Mouse (Mus musculus) skeletal muscle tissue, postnatal 0 days (tissue): ENCODE measurements around the gene Acp5. TPM values are rescaled to one million over a fixed set of nuclear protein-coding genes. Genes with fewer than 3 reads are reported as not detected.

Experiments used
- microRNA-seq, 2 experiments: library from miRNA; unstranded; fragments of <30 nt; microRNA quantifications; one replicate each; pipeline ENCODE4; 2016
- polyA plus RNA-seq: library from polyadenylated mRNA; unstranded; fragments of >200 nt; fragmentation: Nextera tagmentation; extraction: Ambion mirVana; gene quantifications from 2 replicates; pipeline ENCODE4 v1.2.1, GENCODE M21; 2015

Gene Acp5
- 1.6 and 22.5 TPM in 2 replicates for polyA plus RNA-seq

GRCm38 (mm10) chr9:22135644-22136390 is at the start of gene Acp5:
TSS of gene Acp5 (minus strand) at chr9:22135711.

DNA sequence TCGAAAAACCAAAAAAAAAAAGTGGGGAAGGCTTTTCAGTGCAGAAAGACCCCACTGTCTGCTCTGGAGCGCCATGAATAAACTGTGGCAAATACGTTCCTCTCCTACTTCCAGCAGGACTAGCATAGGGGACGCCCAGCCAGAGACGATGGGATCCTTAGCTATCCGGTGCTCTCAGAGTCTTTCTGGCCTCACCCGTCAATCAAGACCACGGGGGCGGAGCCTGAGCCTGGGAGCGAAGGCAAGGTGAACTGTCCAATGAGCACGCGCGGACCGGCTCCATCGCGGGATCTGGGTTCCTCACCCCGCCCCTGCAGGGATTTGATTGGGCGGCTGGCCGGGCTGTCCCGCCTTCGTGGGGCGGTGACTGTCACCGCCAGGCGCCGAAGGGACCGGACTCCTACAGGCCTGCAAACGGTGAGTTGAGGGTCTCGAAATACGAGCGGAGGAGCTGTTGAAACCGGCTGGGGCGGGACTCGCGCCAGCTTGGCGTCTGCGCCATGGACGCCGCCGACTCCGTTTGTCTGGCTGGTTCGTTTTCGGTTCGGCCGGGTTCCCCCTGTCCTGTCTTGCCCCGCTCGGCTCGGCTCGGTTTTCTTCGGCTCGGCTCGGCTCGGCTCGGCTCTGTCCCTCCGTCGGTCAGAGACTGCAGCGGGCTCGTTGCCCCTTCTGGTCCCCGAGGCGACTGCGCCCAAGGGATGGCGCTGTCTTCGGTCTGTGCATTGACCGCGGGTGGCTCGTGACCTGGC is 21.2 kb upstream of the Acp5 start, which contains the start of gene Pigyl:
TSS of gene Pigyl (plus strand) at position 350 of the 749 bp plus-strand sequence.

DNA sequence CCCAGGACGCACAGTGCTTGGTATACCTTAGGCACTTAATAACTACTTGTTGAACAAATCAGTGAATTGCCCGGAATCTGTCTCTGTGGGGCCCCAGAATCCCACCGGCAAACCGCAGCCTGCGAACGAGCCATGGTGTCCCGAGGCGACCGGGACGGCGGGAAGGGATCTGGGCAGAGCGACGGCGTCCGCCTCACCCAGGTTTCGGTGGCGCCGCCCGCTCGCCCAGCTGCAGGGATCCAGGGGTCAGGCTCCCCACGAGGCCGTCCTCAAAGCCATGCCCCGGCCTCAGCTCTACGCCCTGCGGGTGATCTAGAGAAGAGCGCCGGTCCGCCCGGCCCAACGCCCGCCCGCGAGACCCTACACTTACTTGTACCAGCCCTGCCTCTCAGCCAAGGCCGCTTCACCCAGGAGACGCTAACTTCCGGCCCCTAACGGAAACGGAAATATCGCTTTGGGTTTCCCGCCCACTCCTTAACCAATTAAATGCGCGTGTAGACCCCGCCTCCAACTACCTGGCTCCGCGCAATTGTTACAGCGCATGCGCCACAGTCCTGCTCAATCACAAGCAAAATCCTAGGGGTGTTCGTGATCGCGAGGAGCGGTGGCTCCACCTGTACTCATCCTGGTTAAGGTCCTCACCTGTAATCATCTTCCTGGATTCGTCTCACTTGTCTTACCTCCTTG is 18.6 kb downstream of the Acp5 start, which contains the start of gene Elof1:
TSS of gene Elof1 (minus strand) at position 433 of the 687 bp plus-strand sequence.

DNA sequence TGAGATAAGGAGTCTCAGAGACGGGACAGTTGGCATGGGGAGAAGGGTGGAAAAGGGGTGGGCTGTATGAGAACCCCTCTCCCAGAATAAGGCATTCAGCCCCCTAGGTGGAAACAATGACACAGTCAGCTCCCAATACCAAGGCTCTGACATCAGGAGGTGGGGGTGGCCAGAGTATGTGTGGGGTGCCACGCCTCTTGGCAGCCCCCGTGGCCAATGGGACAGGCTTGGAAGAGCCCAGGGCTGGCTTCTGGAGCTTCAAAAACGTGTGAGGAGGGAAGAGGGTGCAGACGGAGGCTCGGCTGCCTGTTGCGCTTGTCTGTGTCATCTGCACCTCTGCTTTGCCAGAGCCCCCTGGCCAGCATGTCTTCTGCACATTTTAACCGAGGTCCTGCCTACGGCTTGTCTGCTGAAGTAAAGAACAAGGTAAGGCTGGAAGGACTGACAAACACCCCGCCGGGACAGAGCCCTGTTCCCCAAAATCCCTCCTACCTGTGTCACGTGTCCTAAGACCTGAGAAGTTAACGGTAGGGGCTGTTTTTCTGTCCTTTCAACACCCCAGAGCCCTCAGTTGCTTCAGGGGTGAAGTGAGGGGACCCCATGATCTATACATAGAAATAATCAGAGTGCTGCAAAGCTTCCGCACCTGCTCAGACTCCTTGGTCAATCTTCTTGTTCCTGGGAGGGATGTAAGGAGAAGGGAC is 36.4 kb downstream of the Acp5 start, which contains the start of gene Cnn1:
TSS of gene Cnn1 (plus strand) at position 224 of the 704 bp plus-strand sequence.

GRCm38 (mm10) chr9:22085022-22085834 is 50.3 kb downstream of the Acp5 start, which contains the start of gene Ecsit:
TSS of gene Ecsit (minus strand) at chr9:22085438.

Small RNA genes within 50 kb of the gene (microRNA-seq; reads per million reads assigned to microRNA genes)
- 0 to 0.21 reads per million in 2 experiments for gene Mir7084

Other genes with a start within 250 kb of the Acp5 start
- 6.7 and 17.4 TPM in 2 replicates for gene Rab3d, start 217.5 kb downstream of the Acp5 start, polyA plus RNA-seq
- gene Ccdc159, start 208.2 kb downstream of the Acp5 start, polyA plus RNA-seq, result 1.1 and 1.3 TPM in 2 replicates
- 33.4 and 53.5 TPM in 2 replicates for gene Tmem205, start 208.2 kb downstream of the Acp5 start, polyA plus RNA-seq
- gene Plppr2, start 198.7 kb downstream of the Acp5 start, polyA plus RNA-seq, result 1.4 and 2.0 TPM in 2 replicates
- 2.1 and 2.6 TPM in 2 replicates for gene Swsap1, start 180.0 kb downstream of the Acp5 start, polyA plus RNA-seq
- 8.0 and 9.8 TPM in 2 replicates for gene Epor, start 172.2 kb downstream of the Acp5 start, polyA plus RNA-seq
- gene Rgl3, start 146.3 kb downstream of the Acp5 start, polyA plus RNA-seq, result 0.27 TPM in 2 replicates
- gene Ccdc151, start 133.1 kb downstream of the Acp5 start, polyA plus RNA-seq, result 0.09 and 0.12 TPM in 2 replicates
- gene Prkcsh, start 132.9 kb downstream of the Acp5 start, polyA plus RNA-seq, result 28.7 and 37.6 TPM in 2 replicates
- not detected in 2 replicates for gene Elavl3, start 83.7 kb downstream of the Acp5 start, polyA plus RNA-seq
- not detected in 2 replicates for gene Gm49318, start 64.5 kb downstream of the Acp5 start, polyA plus RNA-seq
- gene Zfp653, start 64.3 kb downstream of the Acp5 start, polyA plus RNA-seq, result 3.8 and 4.5 TPM in 2 replicates
- gene Ecsit, start 50.3 kb downstream of the Acp5 start, polyA plus RNA-seq, result 40.4 and 43.4 TPM in 2 replicates
- gene Cnn1, start 36.5 kb downstream of the Acp5 start, polyA plus RNA-seq, result 8.7 and 11.2 TPM in 2 replicates
- 69.6 and 81.4 TPM in 2 replicates for gene Elof1, start 18.5 kb downstream of the Acp5 start, polyA plus RNA-seq
- 65.1 and 66.3 TPM in 2 replicates for gene Pigyl, start 21.1 kb upstream of the Acp5 start, polyA plus RNA-seq
- 0.22 TPM in 1 of 2 replicates, not detected in the other for gene Zfp872, start 52.4 kb upstream of the Acp5 start, polyA plus RNA-seq
- 6.9 and 7.2 TPM in 2 replicates for gene Zfp809, start 90.0 kb upstream of the Acp5 start, polyA plus RNA-seq
- gene Zfp599, start 124.2 kb upstream of the Acp5 start, polyA plus RNA-seq, result 0.19 and 0.24 TPM in 2 replicates
- 3.2 and 3.8 TPM in 2 replicates for gene Zfp810, start 171.9 kb upstream of the Acp5 start, polyA plus RNA-seq